Mouse (Mus musculus) frontal cortex, adult 2 months (tissue): Measurements from ENCODE around the gene Siah3. TPM values are rescaled to one million over a fixed set of nuclear protein-coding genes. Genes with fewer than 3 reads are reported as not detected.

Experiments
- polyA plus RNA-seq: library from polyadenylated mRNA; depleted of rRNA; stranded (reverse); fragments of >200 nt; gene quantifications from 2 replicates; pipeline ENCODE4 v1.2.3, GENCODE M21; 2012; rRNA removed

The Siah3 gene
- polyA plus RNA-seq, 1 experiment, result 4.5 TPM

Other genes with a start within 250 kb of the Siah3 start
- gene Cpb2, start 213.7 kb upstream of the Siah3 start, polyA plus RNA-seq, result not detected in 2 replicates
- 35.3 and 39.3 TPM in 2 replicates for gene Zc3h13, start 171.6 kb upstream of the Siah3 start, polyA plus RNA-seq
- not detected in 2 replicates for gene Spert, start 137.1 kb downstream of the Siah3 start, polyA plus RNA-seq
- not detected in 2 replicates for gene Erich6b, start 186.3 kb downstream of the Siah3 start, polyA plus RNA-seq